Mouse (Mus musculus) mesoderm, embryonic 11.5 days (tissue): ENCODE results near the gene A430005L14Rik.
A peak's percentile ranks its signal among the peaks of the same experiment; 100 is the strongest.

Experiments used
- DNase-seq: peaks from one replicate; pipeline ENCODE4 v3.0.0-alpha.2; 2012; ENCODE audit warnings: low read depth, low spot score

Gene A430005L14Rik

DNA sequence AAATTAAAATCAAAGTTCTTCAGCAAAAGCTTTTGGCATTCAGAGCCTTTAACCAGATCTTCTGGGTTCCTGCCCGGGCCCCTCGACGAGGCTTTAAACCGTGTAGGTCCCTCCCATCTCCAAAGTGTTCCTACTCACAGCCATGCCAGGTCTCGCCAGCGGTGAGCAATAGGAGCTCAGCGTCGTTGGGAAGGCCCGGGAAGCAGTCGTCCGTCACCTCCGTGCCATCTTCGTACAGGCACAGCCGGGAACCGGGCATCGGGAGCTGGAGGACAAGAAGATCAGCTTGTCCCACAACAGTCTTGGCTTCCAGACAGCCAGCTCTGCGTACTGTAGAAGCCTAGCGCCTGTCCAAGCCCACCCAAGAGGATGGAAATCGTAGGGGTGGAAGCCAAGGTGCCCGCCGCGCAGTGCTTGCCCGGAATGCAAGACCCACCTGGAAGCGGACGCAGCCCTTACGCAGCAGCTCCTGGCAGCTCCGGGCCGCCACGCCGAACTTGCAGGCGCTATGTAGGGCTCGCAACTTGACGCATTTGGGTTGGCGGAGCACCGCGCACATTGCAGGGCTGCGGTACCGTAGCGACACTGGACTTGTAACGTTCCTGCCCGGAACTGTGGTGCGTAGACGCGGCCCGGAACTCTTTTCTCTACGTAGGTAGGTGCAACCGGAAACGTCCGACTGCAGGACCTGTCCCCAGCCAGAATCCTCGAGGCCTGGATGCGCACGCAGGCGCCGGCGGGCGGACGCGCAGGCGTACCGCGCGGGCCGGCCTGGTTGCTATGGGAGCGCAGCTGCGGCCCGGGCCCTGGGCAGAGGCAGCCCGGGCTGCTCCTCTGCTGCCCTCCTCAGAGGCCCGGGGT, 17.6 kb downstream of the A430005L14Rik start, which contains the start of the genes Dffb and Cep104:
Dffb (minus strand) TSS at position 696 of the 861 bp plus-strand sequence.
Cep104 (plus strand) TSS at position 764 of the 861 bp plus-strand sequence.
- DNase-seq = peak; percentile 96

DNA sequence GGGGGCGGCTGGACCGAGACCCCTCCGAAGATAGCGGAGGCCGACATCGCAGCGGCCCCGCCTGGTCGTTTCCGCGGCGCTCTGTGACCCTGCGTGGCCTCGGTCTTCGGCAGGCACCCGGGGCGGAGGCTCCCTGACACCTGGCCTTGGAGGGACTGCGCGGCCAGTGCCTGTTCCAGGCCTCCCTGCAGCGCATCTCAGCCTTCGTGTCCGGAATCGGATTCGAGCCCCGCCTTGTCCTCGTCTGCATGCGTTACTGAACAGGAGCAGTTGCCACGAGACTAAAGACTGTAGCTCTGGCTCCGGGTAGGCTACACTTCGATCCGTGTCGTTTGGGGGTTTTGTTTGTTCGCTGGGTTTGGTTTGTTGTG, 18.2 kb downstream of the A430005L14Rik start:
- DNase-seq = peak; percentile 49

DNA sequence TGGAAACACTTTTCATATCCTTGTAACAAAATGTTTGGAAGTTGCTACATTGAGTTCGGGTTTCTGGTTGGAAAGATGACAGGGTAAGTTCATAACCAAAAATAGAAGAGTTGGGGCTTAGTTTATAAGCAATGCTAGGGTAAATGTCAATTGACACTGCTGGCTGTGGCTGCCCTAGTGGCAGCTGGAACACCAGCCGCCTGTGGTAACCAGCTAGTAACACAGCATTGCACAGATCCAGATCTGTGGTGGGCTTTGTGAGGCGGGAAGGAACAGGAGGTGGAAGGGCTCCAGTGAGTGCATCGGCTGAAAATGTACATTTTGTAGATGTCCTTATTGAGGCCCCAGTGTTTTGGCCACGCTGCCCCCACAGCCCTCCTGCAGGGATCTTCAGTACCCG, 18.7 kb downstream of the A430005L14Rik start:
- DNase-seq = peak; percentile 14

DNA sequence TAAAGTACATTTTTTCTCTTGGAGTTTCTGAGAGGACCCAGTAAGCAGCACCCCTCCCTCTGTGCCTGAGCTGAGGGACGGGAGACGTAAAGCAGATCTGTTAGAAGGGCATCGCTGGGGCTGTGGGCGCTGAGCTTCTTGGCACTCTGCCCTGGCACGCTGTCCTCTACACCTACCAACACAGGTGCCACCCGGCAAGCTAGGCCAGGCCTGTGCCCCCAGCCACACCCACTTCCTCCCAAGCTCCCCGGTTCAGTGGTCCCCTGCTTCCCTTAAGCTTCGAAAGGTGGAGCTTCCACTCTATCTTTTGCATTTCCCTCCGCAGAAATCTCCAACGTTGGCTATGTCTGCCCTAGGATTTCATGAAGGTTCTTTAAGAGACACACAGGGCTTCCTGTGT, 22.2 kb downstream of the A430005L14Rik start:
- DNase-seq = no peak

DNA sequence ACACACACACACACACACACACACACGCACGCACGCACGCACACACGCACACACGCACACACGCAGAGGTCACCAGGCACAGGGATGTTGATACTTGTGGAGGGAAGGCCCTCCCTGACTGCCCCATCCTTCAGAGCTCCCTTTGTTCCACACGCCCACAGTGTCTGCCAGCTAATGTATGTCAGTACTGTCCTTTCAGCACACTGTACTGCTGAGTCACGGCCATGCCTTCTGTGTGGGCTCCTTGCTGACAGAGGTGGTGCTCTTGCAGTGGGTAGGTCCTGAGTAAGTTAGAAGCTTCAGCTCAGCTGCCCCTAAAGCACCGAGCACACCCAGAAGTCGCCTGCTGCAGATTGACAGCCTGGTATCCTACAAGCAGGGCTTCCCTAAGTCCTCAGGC, 23.4 kb downstream of the A430005L14Rik start:
- no peak for DNase-seq

DNA sequence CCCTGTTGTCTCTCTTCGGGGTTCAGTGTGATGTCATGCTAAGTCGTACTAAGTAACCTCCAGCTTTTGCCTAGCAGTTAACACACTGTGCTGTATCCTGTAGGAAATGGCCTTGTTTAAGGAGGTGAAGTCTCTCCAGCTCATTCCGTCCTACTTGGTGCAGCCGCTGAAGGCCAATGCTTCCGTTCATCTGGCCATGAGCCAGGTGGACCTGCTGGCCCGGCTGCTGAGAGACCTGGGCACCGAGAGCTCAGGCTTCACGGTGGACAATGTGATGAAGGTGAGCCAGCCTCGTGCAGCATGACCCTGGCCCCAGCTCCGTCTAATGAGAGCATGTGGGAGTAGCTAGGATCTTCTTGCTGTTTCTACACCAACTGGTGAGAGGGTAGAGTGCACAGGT, 35.7 kb downstream of the A430005L14Rik start:
- DNase-seq = no peak

DNA sequence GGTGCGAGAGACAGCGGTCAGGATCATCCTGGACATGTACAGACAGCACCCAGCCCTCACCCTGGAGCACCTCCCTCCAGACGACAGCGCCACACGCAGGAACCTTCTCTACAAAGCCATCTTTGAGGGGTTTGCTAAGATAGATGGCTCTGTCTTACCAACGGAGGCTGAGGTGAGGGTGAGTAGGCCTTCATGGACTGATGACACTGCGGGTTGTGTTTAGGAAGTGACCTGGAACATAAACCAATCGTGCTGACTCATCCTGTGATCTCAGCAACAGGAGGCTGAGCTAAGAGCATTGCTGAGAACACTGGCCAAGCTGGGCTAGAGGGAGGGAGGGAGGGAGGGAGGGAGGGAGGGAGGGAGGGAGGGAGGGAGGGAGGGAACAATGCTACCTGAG, 36.5 kb downstream of the A430005L14Rik start:
- no peak for DNase-seq

DNA sequence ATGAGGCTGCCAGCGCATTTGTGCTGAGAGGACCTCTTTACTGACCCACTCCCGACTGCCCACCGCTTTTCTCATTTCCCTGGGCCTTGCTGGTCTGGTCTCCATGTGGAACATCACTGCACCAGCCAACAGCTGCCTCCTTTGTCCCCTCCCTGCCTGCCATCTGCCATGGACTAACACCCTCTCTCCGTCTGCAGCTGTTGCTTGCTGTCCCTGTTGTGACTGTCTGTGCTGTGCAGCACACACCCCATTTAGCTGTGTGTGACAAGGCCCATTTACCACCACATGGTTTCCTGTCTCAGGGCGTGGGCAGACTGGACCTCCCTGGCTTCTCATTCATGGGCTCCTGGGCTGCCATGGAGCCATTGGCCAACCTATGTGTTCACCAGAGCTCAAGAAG, 48.5 kb downstream of the A430005L14Rik start:
- no peak for DNase-seq

DNA sequence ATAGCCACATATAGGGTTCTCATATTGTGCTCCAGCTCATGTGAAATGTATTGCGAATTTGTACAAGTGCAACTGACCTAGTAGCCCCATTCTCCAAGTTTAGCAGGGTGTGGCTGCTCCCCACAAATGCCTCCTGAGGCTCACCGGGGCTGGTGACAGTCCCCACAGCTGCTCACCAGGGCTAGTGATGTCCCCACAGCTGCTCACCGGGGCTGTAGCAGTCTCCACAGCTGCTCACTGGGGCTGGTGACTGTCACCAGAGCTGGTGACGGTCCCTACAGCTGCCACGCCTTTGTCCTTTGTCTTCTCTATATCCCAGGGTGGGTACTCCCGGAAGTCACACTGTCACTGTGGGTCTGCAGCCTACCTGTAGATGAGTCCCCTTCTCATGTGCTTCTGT, 49.2 kb downstream of the A430005L14Rik start:
- DNase-seq = no peak

DNA sequence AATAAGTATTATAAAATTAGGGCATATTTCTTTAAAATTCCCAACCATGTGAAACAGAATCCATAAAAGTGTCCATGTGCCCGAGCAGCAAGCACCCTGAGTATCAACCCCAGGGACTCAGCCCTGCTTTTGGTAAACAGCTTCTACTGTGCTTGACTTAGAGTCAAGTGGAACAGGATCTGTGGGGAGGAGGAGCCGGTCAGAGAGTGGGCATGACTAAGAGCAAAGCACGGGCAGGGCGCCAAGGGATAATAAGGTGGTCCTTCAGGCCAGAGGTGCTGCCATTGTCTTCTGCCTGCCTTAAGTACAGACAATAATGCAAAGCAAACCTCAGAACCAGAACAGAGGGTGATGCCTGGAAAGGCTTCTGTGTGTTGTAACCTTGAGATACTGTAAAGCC, 50.7 kb downstream of the A430005L14Rik start:
- DNase-seq = no peak

DNA sequence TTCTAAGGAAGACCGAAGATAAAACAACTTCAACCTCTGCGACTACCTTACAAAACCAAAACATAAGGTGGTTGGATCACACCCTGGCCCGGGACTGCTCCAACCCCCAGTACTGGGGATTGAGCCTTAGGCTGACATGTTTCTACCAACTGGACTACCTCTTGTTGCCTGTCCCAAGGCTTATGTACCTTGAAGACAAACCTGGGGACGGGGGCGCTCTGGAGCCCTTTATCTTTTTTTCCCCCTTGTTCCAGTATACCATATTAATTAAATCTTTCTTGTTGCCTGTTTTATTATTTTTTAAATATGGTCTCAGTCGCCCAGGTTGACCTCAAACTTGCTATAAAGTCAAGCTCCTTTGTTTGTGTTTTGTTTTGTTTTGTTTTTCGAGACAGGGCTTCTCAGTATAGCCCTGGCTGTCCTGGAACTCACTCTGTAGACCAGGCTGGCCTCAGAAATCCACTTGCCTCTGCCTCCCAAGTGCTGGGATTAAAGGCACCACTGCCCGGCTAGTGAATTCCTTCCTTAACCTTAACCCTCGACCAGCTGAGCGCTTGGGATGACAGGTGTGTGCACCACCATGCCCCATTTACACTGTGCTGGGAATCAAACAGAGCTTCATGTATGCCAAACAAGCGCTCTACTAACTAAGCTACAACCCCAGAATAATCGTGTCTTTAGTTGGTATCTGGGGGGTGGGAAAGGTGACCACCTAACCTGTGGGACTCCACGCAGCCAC, 54.0 kb downstream of the A430005L14Rik start:
- DNase-seq = no peak
